Mouse (Mus musculus): ENCODE data around the gene Sf3a1. TPM values are rescaled to one million over a fixed set of nuclear protein-coding genes. Genes with fewer than 3 reads are reported as not detected.
"Not testable (repeated sequence)": the region's sequence is repeated elsewhere in the genome, so short reads cannot be mapped to it uniquely, and the experiment has no call there.

Sf3a1 gene
- polyA plus RNA-seq, 1 experiment from 2014 or later, result 57.5 TPM

DNA sequence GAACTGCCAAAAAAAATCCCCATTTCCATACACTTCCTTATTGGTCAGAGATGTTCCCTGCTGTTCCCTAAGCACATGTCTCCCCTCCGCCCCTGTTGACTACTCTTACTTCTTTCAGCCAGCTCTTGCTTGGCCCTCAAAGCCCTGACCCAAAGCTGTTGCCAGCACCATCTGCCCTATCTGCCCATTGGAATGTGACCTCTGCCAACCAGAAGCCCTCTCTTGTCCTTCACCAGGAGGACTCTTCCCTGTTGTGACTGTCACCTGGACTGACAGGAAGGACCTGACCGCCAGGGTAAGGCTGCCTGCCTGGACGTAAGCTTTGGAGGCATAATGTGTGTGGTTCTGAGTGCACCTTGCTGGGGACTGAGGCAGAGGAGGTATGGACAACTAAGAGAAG, 38.5 kb upstream of the Sf3a1 start:
- WGBS, result 86% methylated on average over 3 of the region's 3 CpGs
- no peaks in the 10 kb centered on the region for H3K36me3 ChIP-seq (replicated peaks)
- no peaks in the 10 kb centered on the region for H3K27me3 ChIP-seq (replicated peaks)

DNA sequence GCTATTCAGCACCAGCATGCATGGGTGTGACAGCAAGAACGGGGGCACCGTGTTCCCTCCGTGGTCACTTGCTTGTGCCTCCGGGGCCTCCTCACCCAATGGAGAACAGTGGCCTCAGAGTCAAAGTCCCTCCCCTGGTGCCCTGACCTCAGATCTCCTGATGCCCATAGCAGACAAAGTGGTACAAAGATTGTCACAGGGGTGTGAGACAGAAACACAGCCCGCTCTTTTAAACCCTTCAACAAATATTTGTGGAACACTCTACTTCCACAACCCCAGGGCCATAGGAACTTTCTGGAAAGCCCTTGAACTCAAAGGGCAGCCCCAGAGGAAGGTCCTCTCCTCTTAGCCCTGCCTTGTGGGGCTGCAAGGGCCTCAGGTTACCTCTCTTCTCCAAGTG, 37.9 kb upstream of the Sf3a1 start:
- no peak for ATAC-seq (replicated peaks)
- no peak overlapping the region for H3K27ac ChIP-seq
- no peaks in the 10 kb centered on the region for H3K27me3 ChIP-seq (replicated peaks)
- WGBS, result 90% methylated on average over 5 of the region's 5 CpGs
- no peaks in the 10 kb centered on the region for H3K36me3 ChIP-seq (replicated peaks)
- H3K4me3 ChIP-seq, result no peak overlapping the region
- no peaks in the 10 kb centered on the region for H3K9me3 ChIP-seq
- H3K9ac ChIP-seq, result no peak overlapping the region
- peaks cover 12% of the 10 kb centered on the region; the same call in 1 of the 2 replicates for H3K4me1 ChIP-seq
- no peak overlapping the region for H3K4me2 ChIP-seq

More for the DNA sequence above, 38.5 kb upstream of the Sf3a1 start:
- Histone ChIP-seq H3K9ac (no peak overlapping the region), H3K27ac (no peak overlapping the region), H3K4me2 (no peak overlapping the region), H3K4me1 (peaks cover 17% of the 10 kb centered on the region; the same call in 1 of the 2 replicates), H3K4me3 (no peak overlapping the region), H3K9me3 (no peaks in the 10 kb centered on the region)
- ATAC-seq (replicated peaks), result no peak

DNA sequence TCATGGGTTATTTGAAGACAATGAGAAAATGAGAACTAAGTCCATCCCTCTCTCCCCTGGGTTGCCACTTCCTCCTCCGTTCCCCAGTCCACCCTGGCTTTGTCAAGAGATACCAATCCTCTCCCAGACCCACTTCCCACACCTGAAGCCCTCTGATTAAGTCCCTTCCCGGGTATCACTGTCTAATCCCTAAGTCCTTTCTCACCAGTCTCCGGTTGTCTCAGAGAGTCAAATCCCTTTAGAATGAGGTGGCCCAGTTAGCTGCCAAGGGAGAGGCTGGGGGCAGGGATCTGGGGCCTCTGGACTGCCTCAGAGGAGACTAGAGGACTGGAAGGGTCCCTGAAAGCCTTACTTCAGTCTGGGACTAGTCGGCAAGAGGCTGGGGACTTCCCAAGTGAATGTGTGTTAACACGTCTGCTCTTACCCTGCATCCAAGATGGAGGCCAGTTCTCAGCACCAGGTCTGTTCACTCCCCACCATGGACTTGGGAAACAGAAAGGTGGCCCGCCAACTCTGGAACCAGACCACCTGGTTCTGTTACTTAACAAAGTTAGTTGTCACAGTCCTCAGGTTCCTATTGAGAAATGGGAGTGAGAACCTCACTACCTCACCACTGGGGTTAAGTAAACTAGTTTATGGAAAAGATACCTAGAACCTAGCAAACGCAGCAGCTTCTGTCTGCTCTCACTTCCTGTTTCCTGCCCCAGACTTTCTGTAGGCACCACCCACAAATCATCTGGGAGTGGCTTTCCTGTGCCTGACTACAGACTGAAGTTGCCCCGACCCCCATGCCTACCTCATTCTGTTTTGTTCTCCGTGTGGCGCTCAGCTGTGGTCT, 37.2 kb upstream of the Sf3a1 start, which contains the start of gene Sec14l2:
Gene Sec14l2 (minus strand): TSS at position 674 of the 838 bp plus-strand sequence.
- Histone ChIP-seq H3K4me3 (no peak within 1 kb of the TSS), H3K9me3 (no peaks in the 10 kb centered on the region), H3K27me3 (replicated peaks) (no peaks in the 10 kb centered on the region), H3K27ac (no peak within 1 kb of the TSS), H3K36me3 (replicated peaks) (no peaks in the 10 kb centered on the region), H3K9ac (no peak within 1 kb of the TSS), H3K4me2 (no peak within 1 kb of the TSS), H3K4me1 (peaks cover 4% of the 10 kb centered on the region; the same call in 1 of the 2 replicates)
- no peak for ATAC-seq (replicated peaks)
- WGBS, result 73% methylated on average over 10 of the region's 10 CpGs

DNA sequence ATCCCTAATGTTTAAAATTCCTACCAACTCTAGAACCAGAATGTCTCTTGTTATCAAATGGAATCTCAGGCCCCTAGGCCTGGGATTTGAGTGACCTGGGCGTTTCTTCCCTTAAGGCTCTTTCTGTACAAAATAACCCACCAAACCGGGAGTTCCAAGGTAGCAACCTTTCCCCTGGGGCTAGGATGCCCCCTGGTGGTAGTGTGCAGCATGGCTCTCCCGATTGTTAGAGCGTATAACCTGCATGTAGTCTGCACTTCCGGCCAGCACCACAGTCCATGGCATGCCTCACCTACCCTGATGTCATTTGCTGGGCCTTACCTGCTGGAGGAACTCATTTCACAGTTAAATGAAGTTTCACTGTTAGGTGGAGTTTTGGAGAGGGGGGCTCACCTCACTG, 36.2 kb upstream of the Sf3a1 start:
- Histone ChIP-seq H3K4me2 (no peak overlapping the region), H3K9me3 (no peaks in the 10 kb centered on the region), H3K4me3 (no peak overlapping the region), H3K9ac (no peak overlapping the region), H3K27me3 (replicated peaks) (no peaks in the 10 kb centered on the region), H3K4me1 (no peaks in the 10 kb centered on the region; the same call in 1 of the 2 replicates), H3K27ac (no peak overlapping the region), H3K36me3 (replicated peaks) (no peaks in the 10 kb centered on the region)
- ATAC-seq (replicated peaks), result no peak
- 59% methylated on average over 5 of the region's 5 CpGs for WGBS

DNA sequence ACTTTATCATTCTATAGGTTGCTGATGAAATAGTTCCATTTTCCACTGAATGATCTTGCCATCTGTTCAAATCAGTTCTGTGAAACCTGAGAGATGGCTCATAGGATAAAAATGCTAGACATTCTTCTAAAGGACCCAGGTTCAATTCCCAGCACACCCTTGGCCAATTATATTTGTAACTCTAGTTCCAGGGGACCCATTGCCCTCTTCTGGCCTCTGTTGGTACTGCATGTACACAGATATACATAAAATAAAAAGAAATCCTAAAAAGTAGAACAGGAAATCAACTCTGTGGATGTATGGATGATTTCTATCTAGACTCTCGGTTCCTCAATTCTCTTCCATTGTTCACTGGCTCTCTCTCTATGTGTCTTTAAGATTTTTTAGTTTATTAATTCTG, 33.1 kb upstream of the Sf3a1 start:
- Histone ChIP-seq H3K9ac (no peak overlapping the region), H3K4me1 (no peaks in the 10 kb centered on the region), H3K27me3 (replicated peaks) (no peaks in the 10 kb centered on the region), H3K4me3 (no peak overlapping the region), H3K4me2 (no peak overlapping the region), H3K9me3 (no peaks in the 10 kb centered on the region), H3K36me3 (replicated peaks) (no peaks in the 10 kb centered on the region), H3K27ac (no peak overlapping the region)
- WGBS, result 95% methylated on average over 1 of the region's 1 CpGs
- ATAC-seq (replicated peaks), result no peak

DNA sequence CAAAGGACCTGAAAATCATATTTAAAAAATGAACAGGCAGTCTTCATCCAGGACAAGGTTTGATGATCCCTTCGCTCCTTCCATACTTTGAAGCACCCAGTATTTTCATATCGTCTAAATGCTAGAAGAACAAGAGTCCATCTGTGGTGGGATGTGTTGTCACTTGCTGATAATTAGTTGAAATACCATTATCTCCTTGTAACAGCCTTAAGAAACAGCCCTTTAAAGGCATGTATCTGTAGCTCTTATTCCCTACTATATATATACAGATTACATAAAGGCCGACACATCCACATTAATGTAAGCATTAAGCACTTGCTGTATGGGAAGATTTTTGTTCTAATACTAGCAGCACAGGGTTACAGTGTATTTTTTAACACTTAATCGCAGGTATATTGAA, 31.7 kb upstream of the Sf3a1 start:
- not testable (repeated sequence) for H3K4me2 ChIP-seq; H3K9ac ChIP-seq; H3K4me1 ChIP-seq; H3K27me3 ChIP-seq (replicated peaks); H3K9me3 ChIP-seq; ATAC-seq (replicated peaks); H3K27ac ChIP-seq; H3K4me3 ChIP-seq; H3K36me3 ChIP-seq (replicated peaks)
- 88% methylated on average over 4 of the region's 4 CpGs for WGBS

DNA sequence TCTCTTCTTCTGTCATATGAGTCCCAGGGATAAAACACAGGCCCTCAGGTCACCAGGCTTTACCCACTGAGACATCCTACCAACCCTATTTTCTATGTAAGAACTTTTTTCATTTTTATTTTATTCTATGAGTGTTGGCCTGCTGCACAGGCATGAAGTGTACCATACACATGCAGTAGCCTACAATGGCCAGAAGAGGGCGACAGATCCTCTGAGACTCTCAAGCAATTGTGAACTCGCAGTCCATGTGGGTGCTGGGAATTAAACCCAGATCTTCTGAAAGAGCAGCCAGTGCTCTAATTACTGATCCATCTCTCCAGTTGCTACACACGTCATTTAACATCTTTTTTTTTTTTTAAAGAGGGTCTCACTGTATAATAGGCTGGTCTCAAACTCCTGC, 26.7 kb upstream of the Sf3a1 start:
- no peak overlapping the region for H3K4me2 ChIP-seq

DNA sequence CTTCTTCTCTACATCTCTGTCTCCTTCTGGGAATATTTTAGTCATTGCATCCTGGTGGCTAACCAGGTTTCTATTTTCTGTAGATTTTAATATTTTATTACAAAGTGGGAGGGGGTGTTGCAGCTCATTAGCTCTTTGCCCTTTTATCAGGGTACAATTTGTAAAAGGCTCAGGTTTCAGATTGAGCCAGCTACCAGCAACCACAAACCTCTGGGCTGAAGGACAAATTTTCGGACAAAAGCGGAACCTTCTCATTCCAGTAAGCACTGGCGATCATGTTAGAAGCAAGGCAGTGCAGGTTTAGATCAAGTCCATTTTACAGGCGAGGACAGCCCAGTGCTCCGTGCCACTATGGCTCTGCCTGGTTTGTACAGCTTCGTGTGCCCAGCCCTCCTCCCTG, 25.8 kb upstream of the Sf3a1 start:
- peak overlapping the region; percentile 94 for H3K27ac ChIP-seq
- 51% methylated on average over 6 of the region's 6 CpGs for WGBS

More for the DNA sequence above, 26.7 kb upstream of the Sf3a1 start:
- H3K4me3 ChIP-seq, result no peak overlapping the region
- H3K36me3 ChIP-seq (replicated peaks), result no peaks in the 10 kb centered on the region
- no peak overlapping the region for H3K9ac ChIP-seq
- ATAC-seq (replicated peaks), result no peak
- 59% methylated on average over 3 of the region's 3 CpGs for WGBS
- no peaks in the 10 kb centered on the region for H3K9me3 ChIP-seq
- no peaks in the 10 kb centered on the region for H3K27me3 ChIP-seq (replicated peaks)
- H3K4me1 ChIP-seq, result peaks cover 33% of the 10 kb centered on the region
- H3K27ac ChIP-seq, result no peak overlapping the region

DNA sequence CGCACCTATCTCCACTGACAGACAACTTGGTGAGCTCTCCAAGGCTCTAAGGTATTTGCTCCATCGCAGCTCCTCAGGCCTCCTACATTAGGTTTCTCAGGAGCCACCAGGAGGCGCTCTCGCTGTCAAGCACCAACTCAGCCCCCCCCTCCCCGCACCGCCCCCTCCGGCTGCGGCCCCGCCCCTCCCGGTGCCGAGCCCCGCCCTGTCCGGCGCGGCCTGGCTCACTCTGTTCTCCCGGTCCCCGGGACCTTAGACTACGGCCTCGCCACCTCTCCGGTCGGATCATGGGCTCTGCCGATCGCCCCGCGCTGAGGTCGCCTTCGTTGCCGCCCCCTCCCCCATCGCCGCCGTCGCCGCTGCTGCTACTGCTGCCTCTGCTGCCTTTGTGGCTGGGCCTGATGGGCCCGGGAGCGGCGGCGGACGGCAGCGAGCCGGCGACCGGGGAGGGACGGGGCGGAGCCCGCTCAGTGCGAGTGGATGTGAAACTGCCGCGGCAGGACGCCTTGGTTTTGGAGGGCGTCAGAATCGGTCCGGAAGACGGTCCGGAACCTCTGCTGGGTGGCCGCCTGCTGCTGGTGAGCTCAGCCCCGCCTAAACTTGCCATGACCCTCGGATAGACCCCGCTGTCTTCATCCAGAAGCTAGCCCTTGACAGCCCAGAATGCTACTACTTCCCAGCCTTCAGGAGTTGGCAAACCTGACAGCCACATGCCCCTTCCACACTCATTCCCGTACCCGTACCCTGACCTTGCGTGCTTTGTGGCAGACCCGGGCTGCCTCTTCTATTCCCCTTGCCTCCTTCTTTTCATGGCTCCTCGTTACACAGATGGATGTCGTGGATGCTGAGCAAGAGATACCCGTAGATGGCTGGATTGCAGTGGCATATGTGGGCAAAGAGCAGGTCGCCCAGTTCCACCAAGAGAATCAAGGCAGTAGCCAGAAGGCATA, 24.9 kb upstream of the Sf3a1 start, which contains the start of gene Rnf215:
Gene Rnf215 (plus strand): TSS at position 217 of the 950 bp plus-strand sequence.
- Histone ChIP-seq H3K36me3 (replicated peaks) (no peaks in the 10 kb centered on the region; the same call in 1 of the 2 replicates), H3K9me3 (no peaks in the 10 kb centered on the region), H3K4me1 (peaks cover 34% of the 10 kb centered on the region), H3K27ac (peak within 1 kb of the TSS; percentile 94), H3K4me2 (peak within 1 kb of the TSS; percentile 89), H3K27me3 (replicated peaks) (no peaks in the 10 kb centered on the region), H3K4me3 (peak within 1 kb of the TSS; percentile 91), H3K9ac (peak within 1 kb of the TSS; percentile 96)
- peak; percentile 90 for ATAC-seq (replicated peaks)
- WGBS, result under 1% methylated on average over 60 of the region's 66 CpGs

More for the DNA sequence above, 25.8 kb upstream of the Sf3a1 start:
- Histone ChIP-seq H3K27me3 (replicated peaks) (no peaks in the 10 kb centered on the region), H3K36me3 (replicated peaks) (no peaks in the 10 kb centered on the region), H3K4me3 (peak overlapping the region; percentile 91; the same call in 1 of the 2 replicates), H3K4me1 (peaks cover 34% of the 10 kb centered on the region), H3K9ac (peak overlapping the region; percentile 24; the same call in 1 of the 2 replicates), H3K4me2 (peak overlapping the region; percentile 89), H3K9me3 (no peaks in the 10 kb centered on the region)
- no peak for ATAC-seq (replicated peaks)

DNA sequence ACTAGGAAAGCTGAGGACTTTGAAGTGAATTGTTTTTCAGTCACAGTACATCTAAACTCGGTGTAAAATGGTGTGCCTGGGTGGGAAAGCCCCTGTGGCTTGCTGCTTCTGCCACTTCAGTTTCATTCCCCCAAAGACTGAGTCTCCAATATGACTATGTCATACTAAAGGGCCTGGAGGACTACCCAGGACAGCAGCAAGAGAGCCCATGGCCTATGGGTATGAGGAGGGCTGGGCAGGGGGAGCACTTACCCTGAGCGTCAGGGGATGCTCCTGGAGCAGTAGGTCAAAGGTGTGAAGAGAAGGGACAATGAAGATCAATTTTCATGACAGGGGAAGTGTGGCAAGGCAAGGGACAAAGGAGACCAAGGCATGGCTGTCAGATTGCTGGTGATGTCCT, 21.2 kb upstream of the Sf3a1 start:
- peaks cover 28% of the 10 kb centered on the region for H3K36me3 ChIP-seq (replicated peaks)
- no peak for ATAC-seq (replicated peaks)
- H3K9ac ChIP-seq, result no peak overlapping the region
- H3K27me3 ChIP-seq (replicated peaks), result no peaks in the 10 kb centered on the region
- H3K9me3 ChIP-seq, result no peaks in the 10 kb centered on the region
- WGBS, result 76% methylated on average over 2 of the region's 2 CpGs
- H3K4me1 ChIP-seq, result peaks cover 34% of the 10 kb centered on the region
- H3K4me3 ChIP-seq, result no peak overlapping the region
- no peak overlapping the region for H3K4me2 ChIP-seq
- no peak overlapping the region for H3K27ac ChIP-seq

DNA sequence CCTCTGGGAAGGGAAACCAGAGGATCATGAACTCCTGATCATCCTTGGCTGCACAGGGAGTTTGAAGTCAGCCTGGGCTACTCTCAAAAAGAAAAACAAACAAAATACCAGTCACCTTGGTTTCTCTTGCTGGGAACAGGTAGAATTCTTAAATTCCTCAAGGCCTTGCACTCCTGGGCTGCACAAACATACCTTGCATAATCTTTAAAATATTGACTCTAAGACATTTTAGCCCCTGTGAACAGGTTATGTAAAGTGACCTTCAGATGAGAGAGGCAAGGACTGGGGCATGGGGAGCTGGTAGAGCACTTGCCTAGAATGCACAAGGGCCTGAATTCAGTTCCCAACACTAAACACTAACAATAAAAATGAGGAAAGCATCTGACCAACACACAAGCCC, 18.6 kb upstream of the Sf3a1 start:
- Histone ChIP-seq H3K9me3 (no peaks in the 10 kb centered on the region), H3K9ac (no peak overlapping the region), H3K27ac (no peak overlapping the region), H3K4me2 (no peak overlapping the region), H3K36me3 (replicated peaks) (peaks cover 29% of the 10 kb centered on the region), H3K27me3 (replicated peaks) (no peaks in the 10 kb centered on the region), H3K4me1 (peaks cover 21% of the 10 kb centered on the region), H3K4me3 (no peak overlapping the region)
- ATAC-seq (replicated peaks), result no peak

DNA sequence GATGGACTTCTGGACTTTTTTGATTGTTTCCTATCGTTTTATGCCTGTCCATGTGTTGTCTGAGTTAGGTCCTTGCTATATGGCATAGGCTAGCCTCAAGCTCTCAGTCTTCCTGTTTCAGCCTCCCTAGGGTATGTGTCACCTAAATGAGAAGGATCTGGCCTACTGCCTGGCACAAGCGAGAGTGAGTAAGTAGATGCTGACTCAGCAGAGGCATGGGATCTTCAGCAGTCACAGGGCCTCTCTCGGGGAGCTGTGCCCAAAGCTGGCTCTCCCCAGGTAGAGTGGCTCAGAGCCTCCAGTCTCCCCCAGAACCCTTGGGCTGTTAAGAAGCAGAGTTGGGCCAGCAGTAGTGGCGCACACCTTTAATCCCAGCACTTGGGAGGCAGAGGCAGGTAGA, 17.8 kb upstream of the Sf3a1 start:
- H3K27me3 ChIP-seq (replicated peaks), result no peaks in the 10 kb centered on the region
- no peak overlapping the region for H3K4me2 ChIP-seq
- no peak for ATAC-seq (replicated peaks)
- no peaks in the 10 kb centered on the region for H3K9me3 ChIP-seq
- no peak overlapping the region for H3K9ac ChIP-seq
- no peak overlapping the region for H3K27ac ChIP-seq
- 87% methylated on average over 4 of the region's 4 CpGs for WGBS
- H3K4me3 ChIP-seq, result no peak overlapping the region
- peaks cover 29% of the 10 kb centered on the region for H3K36me3 ChIP-seq (replicated peaks)
- H3K4me1 ChIP-seq, result peaks cover 12% of the 10 kb centered on the region

Measured in midbrain, embryonic 15.5 days (tissue).